Mouse (Mus musculus): ENCODE results near the gene Olfr1002. TPM values are rescaled to one million over a fixed set of nuclear protein-coding genes. Genes with fewer than 3 reads are reported as not detected.
"Not testable (repeated sequence)": the region's sequence is repeated elsewhere in the genome, so short reads cannot be mapped to it uniquely, and the experiment has no call there.

The Olfr1002 gene
- total RNA-seq (2021) = not detected
- long read RNA-seq, experiment 1 = 0 reads
- long read RNA-seq, experiment 2 = 0 reads

DNA sequence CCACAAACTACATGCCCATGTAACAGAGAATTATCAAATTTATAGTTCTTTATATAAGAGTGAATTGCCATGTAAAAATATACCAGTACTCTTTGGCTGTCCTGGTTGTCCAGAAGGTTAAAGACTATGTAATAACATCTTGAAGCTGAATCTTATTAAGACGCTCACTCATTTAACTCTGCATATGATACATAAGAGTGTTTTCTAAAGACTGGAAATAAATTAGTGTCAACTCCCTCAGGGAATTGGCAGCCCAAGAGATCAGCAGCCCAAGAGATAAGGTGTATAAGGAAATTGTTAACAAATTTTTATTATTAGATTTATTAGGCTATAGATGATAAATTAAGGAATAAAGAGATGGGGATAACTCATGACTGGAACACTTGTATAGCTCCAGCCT is at the start of gene Olfr1002:
Olfr1002 (minus strand) TSS at position 101 of the 400 bp plus-strand sequence.
- DNase-seq (ENCODE audit: low spot score in 2 of 2) = no peak

DNA sequence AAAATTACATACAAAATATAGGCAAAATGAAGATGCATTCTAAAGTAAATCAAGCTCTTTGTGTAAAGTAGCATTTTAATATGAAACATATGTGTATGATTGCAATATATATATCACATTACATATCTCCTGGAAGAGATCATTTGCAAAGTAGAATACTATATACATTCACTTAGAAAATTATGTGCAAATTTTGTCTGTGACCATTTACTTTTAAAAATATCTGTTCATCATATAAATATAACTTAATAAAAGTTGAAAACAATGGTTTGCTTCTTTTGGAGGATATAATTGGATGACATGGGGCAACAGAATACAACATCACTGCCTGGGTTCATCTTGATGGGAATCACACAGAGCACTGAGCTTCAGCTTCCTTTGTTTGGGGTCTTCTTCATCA is 38.6 kb upstream of the Olfr1002 start, which contains the start of gene Olfr1008:
Olfr1008 (plus strand) TSS at position 301 of the 400 bp plus-strand sequence.
- DNase-seq (ENCODE audit: low spot score in 2 of 2) = no peak

DNA sequence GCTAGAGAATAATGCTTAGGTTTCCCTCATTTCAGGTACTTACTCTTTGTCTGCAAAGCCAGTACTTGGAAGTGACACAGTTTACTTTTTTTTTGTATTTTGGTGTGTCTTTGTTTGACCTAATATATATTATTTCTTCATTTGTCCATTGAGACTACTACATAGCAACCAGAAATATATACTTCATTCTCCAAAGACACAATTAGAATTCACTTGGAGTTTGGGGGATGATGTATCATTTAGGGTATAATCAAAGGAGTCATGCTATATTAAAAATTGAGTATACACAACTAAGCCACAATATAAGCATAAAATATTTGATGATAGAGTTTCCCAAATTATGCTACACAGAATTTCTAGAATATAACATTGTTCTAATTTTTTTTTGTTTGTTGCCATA is 28.2 kb upstream of the Olfr1002 start, which contains the start of gene Olfr1006:
Olfr1006 (minus strand) TSS at position 101 of the 400 bp plus-strand sequence.
- no peak for DNase-seq (ENCODE audit: low spot score in 2 of 2)

- DNase-seq (ENCODE audit: low spot score in 2 of 2) = not testable (repeated sequence)
Measured at GRCm38 (mm10) chr2:85664355-85664754, 13.9 kb upstream of the Olfr1002 start, which contains the start of gene Olfr154. Gene Olfr154, minus strand, starts transcription at chr2:85664455.

DNA sequence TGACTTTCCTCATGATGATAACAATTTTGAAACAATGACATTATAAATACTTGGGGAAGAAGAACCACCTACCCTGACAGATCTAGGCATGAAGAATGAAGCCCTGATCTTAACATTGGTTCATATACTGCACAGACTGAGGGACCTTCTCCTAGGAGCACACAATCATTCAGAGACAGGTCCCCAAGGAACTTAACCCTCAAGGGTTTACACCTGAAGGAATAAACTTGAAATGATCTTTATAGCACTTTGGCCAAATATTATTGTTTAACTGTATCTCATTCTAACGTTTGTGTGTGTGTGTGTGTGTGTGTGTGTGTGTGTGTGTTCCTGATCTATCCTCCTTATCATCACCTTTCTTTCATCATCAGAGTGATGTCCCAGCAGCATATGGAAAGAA is 38.7 kb downstream of the Olfr1002 start, which contains the start of gene Olfr1000:
Olfr1000 (minus strand) TSS at position 101 of the 400 bp plus-strand sequence.
- no peak for DNase-seq (ENCODE audit: low spot score in 2 of 2)

Other genes with a start within 250 kb of the Olfr1002 start
- gene Olfr992, start 241.2 kb downstream of the Olfr1002 start, total RNA-seq (2021) = not detected
- gene Olfr993, start 235.8 kb downstream of the Olfr1002 start, total RNA-seq (2021) = not detected
- gene Olfr994, start 214.3 kb downstream of the Olfr1002 start, total RNA-seq (2021) = not detected
- gene Olfr995, start 207.1 kb downstream of the Olfr1002 start, total RNA-seq (2021) = not detected
- gene 4833423E24Rik, start 131.7 kb downstream of the Olfr1002 start, total RNA-seq (2021) = under 1 TPM; 0.43 to 0.65 TPM
- not detected for gene Olfr996, start 71.5 kb downstream of the Olfr1002 start, total RNA-seq (2021)
- not detected for gene Olfr998, start 61.8 kb downstream of the Olfr1002 start, total RNA-seq (2021)
- gene Olfr1000, start 38.8 kb downstream of the Olfr1002 start, total RNA-seq (2021) = not detected
- gene Olfr154, start 13.8 kb upstream of the Olfr1002 start, total RNA-seq (2021) = not detected
- gene Olfr1006, start 28.1 kb upstream of the Olfr1002 start, total RNA-seq (2021) = not detected
- not detected for gene Olfr1008, start 38.7 kb upstream of the Olfr1002 start, total RNA-seq (2021)
- not detected for gene Olfr1009, start 64.7 kb upstream of the Olfr1002 start, total RNA-seq (2021)
- not detected for gene Olfr1012, start 112.1 kb upstream of the Olfr1002 start, total RNA-seq (2021)
- gene Olfr1013, start 116.4 kb upstream of the Olfr1002 start, total RNA-seq (2021) = not detected
- not detected for gene Olfr1014, start 122.0 kb upstream of the Olfr1002 start, total RNA-seq (2021)
- not detected for gene Olfr1015, start 131.3 kb upstream of the Olfr1002 start, total RNA-seq (2021)
- not detected for gene Olfr1016, start 151.8 kb upstream of the Olfr1002 start, total RNA-seq (2021)
- not detected for gene Olfr1018, start 167.8 kb upstream of the Olfr1002 start, total RNA-seq (2021)
- not detected for gene Olfr1019, start 194.8 kb upstream of the Olfr1002 start, total RNA-seq (2021)
- gene Olfr1020, start 196.3 kb upstream of the Olfr1002 start, total RNA-seq (2021) = not detected
- not detected for gene Olfr1022, start 217.9 kb upstream of the Olfr1002 start, total RNA-seq (2021)
- gene Olfr1023, start 234.9 kb upstream of the Olfr1002 start, total RNA-seq (2021) = not detected

Measured in layer of hippocampus, postnatal 14 days (tissue).